Mouse (Mus musculus): Measurements from ENCODE around the gene Abca13.
"Not testable (repeated sequence)": the region's sequence is repeated elsewhere in the genome, so short reads cannot be mapped to it uniquely, and the experiment has no call there.

The Abca13 gene

DNA sequence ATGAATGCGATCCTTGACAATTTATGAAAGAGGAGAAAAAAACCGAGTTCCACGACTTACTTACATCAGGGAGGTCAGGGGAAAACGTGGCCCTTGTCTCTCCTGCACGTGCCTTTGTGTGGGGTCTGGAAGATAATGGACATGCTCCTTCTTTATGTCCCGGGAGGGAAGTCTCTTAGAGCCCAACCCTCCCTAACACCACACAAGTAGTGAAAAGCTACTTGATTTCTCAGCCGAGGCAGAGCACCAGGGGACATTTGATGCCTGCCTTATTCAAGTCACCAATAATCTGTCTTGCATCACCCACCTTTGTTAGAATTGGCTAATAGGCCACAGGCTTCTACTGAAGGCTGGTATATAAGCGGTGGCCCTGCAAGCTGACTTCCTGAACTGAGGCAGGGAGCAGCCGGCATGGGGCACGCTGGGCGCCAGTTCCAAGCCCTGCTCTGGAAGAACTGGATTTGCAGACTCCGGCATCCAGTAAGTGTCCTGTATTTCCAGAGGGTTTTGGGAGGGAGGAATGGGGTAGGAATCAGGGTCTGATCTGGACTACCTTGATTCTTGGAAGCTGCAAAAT is at the start of gene Abca13:
Gene Abca13, plus strand, starts transcription at position 388 of the 577 bp plus-strand sequence.
- in situ Hi-C loops (cut with MboI, MseI): no loop called here

DNA sequence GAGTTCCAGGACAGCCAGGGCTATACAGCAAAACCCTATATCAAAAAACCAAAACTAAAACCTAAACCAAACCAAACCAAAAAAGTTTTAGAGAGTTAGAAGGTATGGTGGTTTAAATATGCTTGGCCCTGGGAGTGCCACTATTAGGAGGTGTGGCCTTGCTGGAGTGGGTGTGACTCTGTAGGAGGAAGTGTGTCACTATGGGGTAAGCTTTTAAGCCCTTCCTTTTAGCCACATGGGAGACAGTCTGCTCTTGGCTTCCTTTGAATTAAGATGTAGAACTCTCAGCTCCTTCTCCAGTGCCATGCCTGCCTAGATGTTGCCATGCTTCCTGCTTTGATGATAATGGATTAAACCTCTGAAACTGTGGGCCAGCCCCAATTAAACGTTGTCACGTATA is 46.6 kb upstream of the Abca13 start:
- in situ Hi-C loops (cut with MboI, MseI): no loop called here

DNA sequence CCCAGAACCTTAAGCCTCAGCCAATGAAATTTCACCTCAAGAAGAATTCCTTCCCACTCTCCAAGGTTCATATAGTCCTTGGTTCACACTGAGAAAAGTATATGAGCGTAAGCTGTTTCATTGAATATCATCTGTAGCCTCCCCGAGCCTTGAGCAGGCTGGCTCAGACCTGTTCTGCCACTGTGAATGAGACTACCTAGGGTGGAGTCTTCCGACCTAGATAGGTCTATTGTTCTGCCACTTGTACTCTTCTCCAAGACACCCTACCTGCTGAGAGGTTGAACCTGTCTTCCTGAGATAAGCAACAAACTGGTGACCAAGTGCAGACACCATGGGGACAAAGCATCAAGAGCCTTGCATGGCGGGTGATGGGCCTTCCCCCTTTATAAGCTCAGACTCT is 45.6 kb upstream of the Abca13 start:
- in situ Hi-C loops (cut with MboI, MseI): no loop called here

DNA sequence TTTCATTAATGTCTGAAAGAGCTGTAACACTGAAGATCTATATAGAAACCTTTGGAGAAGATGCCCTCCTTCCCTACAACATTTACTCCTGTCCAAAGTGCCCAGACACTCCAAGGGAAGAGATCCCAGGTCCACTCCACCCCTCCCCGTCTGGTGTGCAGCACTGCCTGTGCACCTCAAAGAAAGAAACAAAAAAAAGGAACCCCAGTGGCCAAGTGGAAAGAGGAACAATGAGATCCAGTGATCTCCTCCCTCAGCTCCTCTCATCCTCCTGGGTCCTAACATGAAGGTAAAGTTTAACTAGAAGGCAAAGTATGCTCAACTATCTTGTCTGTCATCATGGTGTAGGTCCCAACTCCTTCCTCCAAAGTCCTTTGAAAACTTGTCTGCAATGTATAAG is 45.1 kb upstream of the Abca13 start:
- in situ Hi-C loops (cut with MboI, MseI): no loop called here

DNA sequence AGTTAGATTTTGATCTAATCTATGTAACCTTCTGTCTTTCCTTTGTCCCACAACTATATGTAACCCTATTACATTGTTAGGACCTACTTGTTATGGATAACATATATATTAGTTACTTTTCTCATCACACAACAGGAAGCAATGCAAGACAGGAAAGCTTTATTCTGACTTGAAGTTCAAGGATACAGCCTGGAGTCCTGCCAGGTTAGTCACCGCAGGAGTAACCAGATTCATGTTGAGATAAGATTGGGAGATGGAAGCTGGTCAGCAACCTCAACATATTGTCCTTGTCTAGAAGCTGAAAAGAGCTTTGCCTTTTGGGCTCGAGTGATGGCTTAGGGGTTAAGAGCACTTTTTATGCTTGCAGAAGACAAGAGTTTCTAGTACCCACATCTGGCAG is 43.5 kb upstream of the Abca13 start:
- in situ Hi-C loops (cut with MboI, MseI): no loop called here

DNA sequence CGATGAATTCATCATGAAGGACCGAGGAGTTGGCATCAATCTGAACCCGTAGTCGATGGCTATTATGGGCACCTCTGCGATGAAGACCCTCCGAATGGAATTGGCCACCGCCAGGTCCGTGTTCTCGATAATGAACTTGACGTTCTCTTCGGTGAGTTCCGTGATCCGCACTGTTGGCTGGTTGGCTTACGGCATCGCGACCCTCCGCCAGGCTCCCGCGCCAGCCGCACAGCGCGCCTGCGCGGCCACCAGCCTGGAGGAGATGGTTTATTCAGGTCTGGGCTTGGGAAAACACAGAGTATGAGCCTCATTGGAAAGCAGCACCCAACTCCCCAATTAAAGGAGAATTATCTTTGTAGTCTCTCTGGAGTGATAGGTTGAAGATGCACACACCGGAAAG is 41.3 kb upstream of the Abca13 start:
- in situ Hi-C loops (cut with MboI, MseI): not testable (repeated sequence)

DNA sequence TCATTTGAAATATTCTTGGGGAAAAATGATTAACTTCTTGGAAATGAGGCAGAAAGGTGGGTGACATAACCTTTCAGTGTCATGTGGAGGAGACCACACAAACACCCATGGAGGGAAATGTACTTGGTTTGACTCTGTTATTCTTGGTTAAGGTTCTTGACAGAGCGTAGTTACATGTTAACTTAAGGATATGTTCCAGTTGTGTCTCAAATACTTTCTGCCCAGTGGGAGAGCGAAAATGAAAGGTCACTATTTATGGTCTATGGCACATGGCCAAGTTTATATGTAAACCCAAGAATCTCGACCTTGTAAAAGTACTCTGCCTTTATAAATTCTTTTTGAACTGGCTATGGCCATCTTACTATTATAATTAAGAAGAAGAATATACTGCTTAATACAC is 31.8 kb upstream of the Abca13 start:
- in situ Hi-C loops (cut with MboI, MseI): no loop called here

DNA sequence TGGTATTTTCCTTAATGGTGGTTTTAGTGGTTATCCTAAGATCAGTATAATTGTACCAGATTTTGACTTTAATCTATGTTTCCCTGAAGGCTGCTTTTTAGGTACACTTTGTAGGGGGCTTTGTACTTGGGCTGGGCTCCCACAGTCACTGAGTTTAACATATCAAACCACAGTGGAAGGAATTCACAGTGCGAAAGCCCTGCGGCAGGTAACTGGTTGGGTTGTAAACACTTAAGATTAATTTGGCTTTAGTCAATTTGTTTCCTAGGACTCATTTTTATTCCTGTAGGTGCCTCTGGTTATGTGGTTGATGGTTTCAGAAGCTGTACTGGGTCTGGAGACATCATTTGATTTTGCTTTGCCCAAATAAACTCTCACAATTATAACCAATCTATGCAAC is 24.4 kb upstream of the Abca13 start:
- in situ Hi-C loops (cut with MboI, MseI): no loop called here

DNA sequence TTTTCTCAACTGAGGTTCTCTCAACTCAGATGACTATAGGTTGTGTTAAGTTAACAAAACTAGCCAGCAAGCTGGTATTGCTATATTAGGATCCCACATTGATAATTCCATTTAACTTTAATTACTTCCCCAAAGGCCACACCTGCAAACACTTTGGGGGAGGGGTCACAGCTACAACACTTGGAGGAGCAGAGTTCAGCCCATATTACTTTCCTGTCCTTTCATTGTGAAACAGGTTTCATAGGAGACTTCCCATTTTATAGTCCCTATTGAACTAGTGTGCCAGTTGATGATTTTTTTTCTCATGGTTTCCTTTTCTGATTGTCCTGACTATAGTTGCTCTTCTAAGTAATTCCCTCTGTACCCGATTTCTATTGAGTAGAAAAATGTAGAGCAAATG is 10.3 kb upstream of the Abca13 start:
- in situ Hi-C loops (cut with MboI, MseI): no loop called here

DNA sequence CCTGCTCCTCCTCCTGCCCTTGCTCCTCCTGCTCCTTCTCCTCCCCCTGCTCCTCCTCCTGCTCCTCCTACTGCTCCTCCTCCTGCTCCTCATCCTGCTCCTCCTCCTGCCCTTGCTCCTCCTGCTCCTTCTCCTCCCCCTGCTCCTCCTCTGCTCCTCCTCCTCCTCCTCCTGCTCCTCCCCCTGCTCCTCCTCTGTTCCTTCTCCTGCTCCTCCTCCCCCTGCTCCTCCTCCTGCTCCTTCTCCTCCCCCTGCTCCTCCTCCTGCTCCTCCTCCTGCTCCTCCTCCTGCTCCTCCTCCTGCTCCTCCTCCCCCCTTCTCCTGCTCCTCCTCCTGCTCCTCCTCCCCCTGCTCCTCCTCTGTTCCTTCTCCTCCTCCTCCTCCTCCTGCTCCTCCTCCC is 2.3 kb upstream of the Abca13 start:
- in situ Hi-C loops (cut with MboI, MseI): not testable (repeated sequence)

DNA sequence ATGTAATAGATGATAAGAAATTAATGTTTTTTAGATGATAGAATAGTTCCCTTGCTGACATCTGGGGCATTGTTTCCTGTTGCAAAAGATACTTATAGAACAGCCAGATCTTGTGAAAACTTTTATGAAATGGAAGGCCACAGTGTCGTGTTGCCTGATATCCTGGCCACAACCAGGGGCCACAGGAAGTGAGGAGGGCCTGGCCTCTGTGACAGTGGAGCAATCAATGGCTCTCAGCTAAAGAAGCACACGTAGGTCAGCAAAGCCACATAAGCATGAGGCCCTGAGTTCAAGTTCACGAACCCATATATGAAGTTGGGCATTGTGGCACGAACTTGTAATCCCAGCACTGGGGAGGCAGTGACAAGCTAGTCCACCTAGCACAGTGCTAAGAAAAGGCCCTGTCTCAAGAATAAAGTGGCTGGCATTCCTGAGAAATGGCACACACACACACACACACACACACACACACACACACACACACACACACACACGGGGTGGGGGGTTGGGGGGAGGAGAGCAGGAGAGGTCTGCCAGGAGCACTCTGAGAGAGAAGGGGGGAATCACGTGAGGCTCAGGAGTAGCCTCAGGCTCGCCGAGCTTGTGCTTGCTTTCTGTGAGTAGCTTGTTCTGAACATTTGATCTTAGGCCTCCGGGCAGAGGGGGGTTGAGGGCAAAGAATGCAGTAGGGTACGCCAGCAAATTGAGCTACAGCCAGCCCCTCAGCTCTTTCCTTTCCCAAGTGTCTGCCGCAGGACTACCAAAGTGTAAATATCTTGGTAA is 779 bp upstream of the Abca13 start:
- in situ Hi-C loops (cut with MboI, MseI): no loop called here

DNA sequence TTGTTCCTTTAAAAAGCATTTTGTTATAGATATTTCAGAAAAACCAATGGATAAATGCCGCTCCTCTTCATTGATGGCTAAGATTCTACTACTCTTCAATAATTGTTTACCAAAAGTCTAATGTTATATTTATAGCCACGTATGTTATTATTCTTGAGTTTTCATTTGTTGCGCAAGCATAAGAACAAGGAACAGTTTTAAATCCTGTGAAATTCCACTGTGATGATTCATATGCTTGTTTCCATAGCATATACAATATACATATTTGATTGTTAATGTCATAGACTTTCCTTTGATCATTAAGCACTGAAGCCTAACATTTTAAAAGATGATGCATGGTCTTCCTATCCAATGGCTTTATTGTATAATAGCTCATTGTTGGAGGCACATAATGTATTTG is 3.1 kb downstream of the Abca13 start:
- in situ Hi-C loops (cut with MboI, MseI): no loop called here

DNA sequence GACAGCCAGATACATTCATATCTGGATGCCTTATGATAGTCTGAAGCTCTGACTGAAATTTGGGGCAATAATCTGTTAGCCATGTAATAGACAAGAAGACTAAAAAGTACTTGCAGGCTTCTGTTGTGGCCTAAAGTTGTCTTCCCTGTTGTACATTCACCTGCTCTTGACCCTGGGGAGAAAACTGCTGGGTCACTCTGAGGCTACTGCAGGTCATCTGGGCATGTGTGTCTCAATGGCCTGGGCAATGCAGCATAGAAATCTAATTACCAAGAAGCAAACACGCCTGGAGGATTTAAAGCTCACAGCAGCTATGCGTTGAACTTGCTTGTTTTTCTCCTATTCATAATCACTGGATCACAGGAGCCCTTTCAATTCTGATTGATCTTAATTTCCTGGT is 8.1 kb downstream of the Abca13 start:
- in situ Hi-C loops (cut with MboI, MseI): no loop called here

DNA sequence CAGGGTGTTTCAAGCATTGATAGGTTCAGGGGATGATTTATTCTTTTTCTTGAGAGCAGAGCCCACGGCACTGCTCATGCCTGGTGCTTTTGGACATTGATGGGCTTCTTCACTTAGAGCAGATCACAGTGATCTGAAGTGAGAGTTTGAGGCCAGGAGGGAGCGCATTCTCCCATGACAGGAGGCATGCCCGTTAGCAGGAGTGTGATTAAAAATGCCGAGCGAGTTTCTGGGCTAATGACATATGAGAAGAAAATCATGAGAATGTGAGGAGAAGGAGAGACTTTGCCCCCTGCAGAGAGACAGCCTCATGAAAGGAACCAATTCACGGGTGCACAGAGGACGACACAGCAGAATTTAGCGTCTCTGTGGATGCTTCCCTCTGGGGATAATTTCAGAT is 19.0 kb downstream of the Abca13 start:
- in situ Hi-C loops (cut with MboI, MseI): no loop called here

DNA sequence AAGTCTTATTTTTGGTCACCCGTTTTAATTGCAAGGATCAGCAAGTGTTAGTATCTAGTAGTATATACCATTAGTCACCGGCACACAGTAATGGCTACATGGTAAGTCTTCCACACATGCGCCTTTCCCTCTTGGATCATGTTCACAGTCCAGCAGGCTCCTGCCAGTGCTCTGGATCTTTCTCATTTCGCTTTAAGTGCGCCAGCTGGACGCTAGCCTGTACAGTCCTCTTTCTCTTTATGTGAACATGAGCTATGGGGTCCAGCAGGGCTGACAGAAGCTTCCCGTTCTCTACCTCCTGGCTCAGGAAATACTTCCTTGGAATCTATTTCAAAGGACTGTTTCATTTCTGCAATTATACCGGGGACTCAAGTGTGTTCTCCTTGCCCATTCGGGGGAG is 21.8 kb downstream of the Abca13 start:
- in situ Hi-C loops (cut with MboI, MseI): no loop called here

DNA sequence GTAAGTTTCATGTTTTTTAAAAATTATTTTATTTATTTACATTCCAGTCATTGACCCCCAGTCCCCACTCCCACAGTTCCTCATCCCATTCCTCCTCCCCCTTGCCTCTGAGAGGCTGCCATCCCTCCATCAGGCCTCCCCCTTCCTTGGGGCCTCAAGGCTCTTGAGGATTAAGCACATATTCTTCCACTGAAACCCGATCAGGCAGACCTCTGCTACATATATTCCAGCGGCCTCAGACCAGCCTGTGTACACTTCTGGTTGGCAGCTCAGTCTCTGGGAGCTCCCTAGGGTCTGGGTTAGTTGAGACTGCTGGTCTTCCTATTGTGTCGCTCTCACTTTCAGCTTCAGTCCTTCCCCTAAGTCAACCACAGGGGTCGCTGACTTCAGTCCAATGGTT is 24.5 kb downstream of the Abca13 start:
- in situ Hi-C loops (cut with MboI, MseI): no loop called here

DNA sequence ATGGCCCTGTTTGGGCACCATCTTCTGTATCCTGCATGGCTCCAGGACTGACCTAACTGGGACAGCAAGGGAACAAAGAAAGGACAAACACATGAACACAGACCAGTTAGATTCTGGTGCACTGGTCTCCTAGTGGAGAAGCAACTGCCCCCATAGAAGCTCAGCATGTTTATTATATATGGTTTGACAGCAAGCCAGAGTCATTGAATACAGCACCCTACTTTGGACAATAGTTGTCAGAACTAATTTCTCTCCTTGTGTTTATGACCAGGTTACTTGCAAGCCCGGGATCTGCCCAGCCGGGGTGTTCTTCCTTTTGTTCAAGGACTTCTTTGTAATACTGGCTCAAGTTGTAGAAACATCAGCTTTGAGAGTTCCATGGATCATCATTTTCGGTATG is 28.8 kb downstream of the Abca13 start:
- in situ Hi-C loops (cut with MboI, MseI): no loop called here

DNA sequence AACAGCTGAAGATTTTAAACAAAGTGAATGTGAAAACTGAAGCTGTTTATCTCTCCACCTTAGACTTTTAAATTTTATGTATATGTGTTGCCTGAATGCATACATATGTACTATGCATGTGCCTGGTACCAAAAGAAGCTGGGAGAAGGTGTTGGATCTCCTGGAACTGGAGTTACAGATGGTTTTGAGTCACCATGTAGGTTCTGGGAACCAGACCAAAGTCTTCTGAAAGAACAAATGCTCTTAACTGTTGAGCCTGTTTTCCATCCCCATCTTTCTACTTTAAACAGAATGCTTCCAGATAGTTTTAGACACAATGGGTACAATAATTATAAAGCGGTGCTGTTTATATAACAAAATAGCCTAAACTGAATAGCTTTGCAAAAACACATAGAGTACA is 29.9 kb downstream of the Abca13 start:
- in situ Hi-C loops (cut with MboI, MseI): no loop called here

DNA sequence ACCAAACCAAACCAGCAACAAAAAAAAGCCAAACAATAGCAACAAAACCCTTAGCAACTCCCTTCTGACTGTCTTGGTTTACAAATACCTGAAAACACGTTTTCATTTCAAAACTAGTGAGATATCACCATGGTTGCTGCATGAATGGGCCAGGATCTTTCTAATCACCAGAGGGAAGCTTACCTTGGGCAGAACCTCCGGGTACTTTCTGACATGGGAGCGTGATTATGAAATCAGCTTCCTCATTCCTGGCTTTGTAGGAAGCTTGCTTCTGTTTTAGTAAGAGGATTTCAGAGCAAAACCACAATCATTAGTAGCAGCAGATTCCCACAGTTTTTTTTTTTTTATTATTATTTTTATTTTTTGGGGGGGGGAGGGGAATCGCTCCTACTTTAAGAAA is 34.7 kb downstream of the Abca13 start:
- in situ Hi-C loops (cut with MboI, MseI): no loop called here

DNA sequence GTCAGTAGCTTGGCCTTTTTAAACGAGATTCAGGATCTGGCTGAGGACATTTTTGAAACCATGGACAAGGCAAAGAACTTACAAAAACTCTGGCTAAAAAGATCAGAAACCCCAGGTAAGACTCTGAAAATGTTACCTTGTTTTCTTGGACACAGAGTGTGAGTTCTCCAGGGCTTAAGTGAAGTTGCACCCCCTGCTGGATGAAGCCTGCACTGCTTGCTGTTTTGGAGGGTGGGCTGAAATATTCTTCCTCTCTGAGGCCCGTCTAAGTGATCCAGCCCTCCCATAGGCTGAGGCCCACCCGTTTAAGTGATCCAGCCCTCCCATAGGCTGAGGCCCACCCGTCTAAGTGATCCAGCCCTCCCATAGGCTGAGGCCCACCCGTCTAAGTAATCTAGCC is 57.9 kb downstream of the Abca13 start:
- in situ Hi-C loops (cut with MboI, MseI): not testable (repeated sequence)

DNA sequence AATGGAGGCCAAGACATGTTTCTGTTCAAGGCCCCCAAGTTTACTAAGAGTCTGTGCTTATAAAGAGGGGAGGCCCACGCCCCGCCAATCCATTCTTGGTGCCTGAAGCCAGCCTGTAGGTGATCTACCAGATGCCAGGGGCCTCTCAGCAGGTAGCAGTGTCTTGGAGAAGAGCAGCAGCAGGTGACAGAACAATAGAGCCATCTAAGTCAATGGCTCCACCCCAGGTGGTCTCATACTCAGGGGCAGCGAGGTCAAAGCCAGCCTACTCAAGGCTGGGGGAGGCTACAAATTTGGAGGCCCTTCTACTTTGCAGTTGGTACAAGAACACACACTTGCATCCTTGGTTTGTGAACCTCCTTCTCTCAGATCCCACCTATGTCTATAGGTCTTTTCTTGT is 71.3 kb downstream of the Abca13 start:
- in situ Hi-C loops (cut with MboI, MseI): not testable (repeated sequence)

DNA sequence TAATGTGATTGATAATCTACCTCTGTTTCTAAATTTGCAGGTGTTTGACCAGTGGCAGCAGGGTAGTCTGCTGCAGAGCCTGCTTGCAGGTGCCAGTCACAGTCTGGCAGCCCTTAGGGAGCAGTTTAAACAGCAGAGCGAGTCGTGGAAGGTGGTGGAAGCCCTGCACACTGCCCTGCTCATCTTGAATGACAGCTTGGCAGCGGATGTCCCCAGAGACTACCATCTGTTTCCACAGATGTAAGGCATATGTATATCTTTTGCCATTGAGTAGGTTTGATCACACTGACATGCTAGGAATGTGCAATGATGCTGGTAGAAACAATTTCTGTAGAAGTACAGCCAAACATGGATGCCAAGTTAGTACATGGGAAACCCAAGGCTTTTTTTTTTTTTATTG is 77.3 kb downstream of the Abca13 start:
- in situ Hi-C loops (cut with MboI, MseI): no loop called here

DNA sequence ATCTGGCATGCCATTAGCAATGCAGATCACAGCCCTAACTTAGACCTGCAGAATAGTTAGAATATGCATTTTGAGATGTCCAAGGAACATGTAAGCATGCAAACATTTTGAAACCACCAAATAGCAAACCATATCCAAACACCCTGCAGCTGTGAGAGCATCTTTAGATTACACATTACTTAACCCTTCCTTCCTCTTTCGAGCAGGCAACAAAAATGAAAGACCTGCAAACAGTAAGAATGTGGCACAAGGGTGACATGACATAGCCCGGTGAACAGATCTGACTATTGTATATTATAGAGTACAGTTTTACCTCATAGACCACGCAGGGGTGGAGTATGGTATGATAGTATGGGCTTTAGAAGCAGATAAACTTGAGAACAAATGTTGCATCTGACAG is 93.5 kb downstream of the Abca13 start:
- in situ Hi-C loops (cut with MboI, MseI): no loop called here

DNA sequence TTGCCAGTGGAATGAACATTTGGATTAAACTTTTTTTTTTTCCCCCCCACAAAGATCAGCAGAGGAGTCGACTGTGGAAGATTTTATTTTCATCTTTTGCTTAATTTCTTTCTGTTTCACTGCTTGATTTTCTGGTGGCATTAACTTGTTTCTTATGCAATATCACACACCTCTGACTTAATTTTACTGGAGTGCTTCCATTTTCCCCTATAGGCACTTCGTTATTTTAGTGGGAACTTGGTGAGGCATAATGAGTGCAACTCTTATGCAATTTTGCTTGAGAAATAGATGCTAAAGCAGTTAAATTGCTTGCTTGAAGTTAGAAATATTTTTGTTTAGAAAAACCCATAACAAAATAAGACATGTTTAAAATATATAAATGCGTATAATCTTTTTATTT is 94.0 kb downstream of the Abca13 start:
- in situ Hi-C loops (cut with MboI, MseI): no loop called here
